Mouse (Mus musculus) G1E (cell line): ENCODE measurements at regions not wholly inside any gene's neighbourhood (a gene's known extent, or its start where the extent isn't known, plus 50 kb on each side); places are given as distances from the start of the nearest gene placed in this dataset.

Source experiments
- ATAC-seq: 2 replicates; pipeline ENCODE4 v1.8.0; 2016; ENCODE audit warnings: mild to moderate bottlenecking; ENCODE audit not compliant: insufficient number of reproducible peaks, poor library complexity, low FRiP score, severe bottlenecking; ENCODE audit errors: extremely low read depth
- DNase-seq: peaks from one replicate; pipeline ENCODE4 v3.0.0; 2012; ENCODE audit warnings: low spot score
- H3K27me3 ChIP-seq: 2 replicates; pipeline ENCODE4 v1.6.1; 2012; ENCODE audit warnings: mild to moderate bottlenecking, low read length, inconsistent platforms; ENCODE audit not compliant: insufficient read depth
- H3K36me3 ChIP-seq: replicated peaks from 2 replicates; pipeline ENCODE3; 2012; ENCODE audit warnings: mild to moderate bottlenecking, inconsistent platforms
- H3K4me1 ChIP-seq: 2 replicates; pipeline ENCODE4 v1.6.1; 2012; ENCODE audit warnings: low read depth, low read length, inconsistent platforms, mixed read lengths; ENCODE audit not compliant: insufficient read depth
- H3K4me3 ChIP-seq: 2 replicates; pipeline ENCODE4 v1.5.1; 2012; ENCODE audit warnings: low read depth, mild to moderate bottlenecking, inconsistent platforms, low read length, moderate library complexity, mixed read lengths
- H3K9me3 ChIP-seq: replicated peaks from 2 replicates; pipeline ENCODE4 v1.6.1; 2012; ENCODE audit warnings: inconsistent platforms
- CTCF ChIP-seq: IDR thresholded peaks from 2 replicates; pipeline ENCODE4 v1.5.1; 2012; ENCODE audit warnings: low read depth, low read length, inconsistent platforms, mixed read lengths
- GATA1 ChIP-seq: IDR thresholded peaks from 2 replicates; pipeline ENCODE4 v1.6.1; 2012; ENCODE audit warnings: borderline replicate concordance, low read length, inconsistent platforms, mixed read lengths
- GATA2 ChIP-seq: IDR thresholded peaks from 2 replicates; pipeline ENCODE4 v1.6.1; 2012; ENCODE audit warnings: low read depth, low read length, inconsistent platforms, borderline replicate concordance
- POLR2AphosphoS5 ChIP-seq: IDR thresholded peaks from 2 replicates; pipeline ENCODE4 v1.6.1; 2012; ENCODE audit warnings: low read depth, low read length, inconsistent platforms; ENCODE audit not compliant: insufficient replicate concordance
- TAL1 ChIP-seq: conservative IDR thresholded peaks from 2 replicates; pipeline ENCODE4 v1.6.1; 2012; ENCODE audit warnings: low read depth, low read length, inconsistent platforms, mixed read lengths

GRCm38 (mm10) chr4:21125892-21126291 lies 559.9 kb downstream of the Prdm13 start:
- TF ChIP-seq TAL1 (no peak), GATA1 (no peak), POLR2AphosphoS5 (no peak), CTCF (no peak), GATA2 (no peak)
- Histone ChIP-seq H3K4me3 (no peak overlapping the region), H3K36me3 (no peaks in the 10 kb centered on the region), H3K27me3 (no peaks in the 10 kb centered on the region), H3K4me1 (no peaks in the 10 kb centered on the region), H3K9me3 (no peaks in the 10 kb centered on the region)
- ATAC-seq (no peak), DNase-seq (no peak)

GRCm38 (mm10) chr4:21095741-21096140 lies 590.0 kb downstream of the Prdm13 start:
- no peaks in the 10 kb centered on the region for H3K4me1 ChIP-seq
- TF ChIP-seq GATA1 (no peak), GATA2 (no peak), TAL1 (no peak), CTCF (no peak), POLR2AphosphoS5 (no peak)
- no peaks in the 10 kb centered on the region for H3K36me3 ChIP-seq
- H3K9me3 ChIP-seq: no peaks in the 10 kb centered on the region
- no peak overlapping the region for H3K4me3 ChIP-seq
- no peak for DNase-seq
- ATAC-seq: no peak
- no peaks in the 10 kb centered on the region for H3K27me3 ChIP-seq

- no peak for DNase-seq
- H3K9me3 ChIP-seq: no peaks in the 10 kb centered on the region
- no peaks in the 10 kb centered on the region for H3K4me1 ChIP-seq
- TF ChIP-seq CTCF (no peak), GATA1 (no peak), POLR2AphosphoS5 (no peak), TAL1 (no peak), GATA2 (no peak)
- H3K36me3 ChIP-seq: no peaks in the 10 kb centered on the region
- ATAC-seq: no peak
- no peaks in the 10 kb centered on the region for H3K27me3 ChIP-seq
- no peak overlapping the region for H3K4me3 ChIP-seq
Observed at GRCm38 (mm10) chr4:21070198-21070785, 615.5 kb downstream of the Prdm13 start.
